Mouse (Mus musculus) lung, adult 2 months (tissue): ENCODE measurements around the gene Cela1. TPM values are rescaled to one million over a fixed set of nuclear protein-coding genes. Genes with fewer than 3 reads are reported as not detected.

ENCODE experiments used
- DNase-seq: peaks from one replicate; pipeline ENCODE4 v3.0.0; 2022
- H3K4me1 ChIP-seq: fragments of 200-500 bp; 2 replicates; pipeline ENCODE4 v1.6.1; 2011; ENCODE audit warnings: low read length; ENCODE audit not compliant: control insufficient read depth, insufficient read depth
- H3K4me3 ChIP-seq: fragments of 200-500 bp; replicated peaks from 2 replicates; pipeline ENCODE3; 2011; ENCODE audit warnings: low read depth, mild to moderate bottlenecking, control low read depth, low read length; ENCODE audit errors: extremely low read depth
- CTCF ChIP-seq: fragments of 200-500 bp; IDR thresholded peaks from 2 replicates; pipeline ENCODE4 v1.5.1; 2011; ENCODE audit warnings: mild to moderate bottlenecking, low read length, control low read depth; ENCODE audit not compliant: insufficient read depth
- POLR2A ChIP-seq: fragments of 200-500 bp; IDR thresholded peaks from 2 replicates; pipeline ENCODE4 v1.6.1; 2011; ENCODE audit warnings: low read depth, mild to moderate bottlenecking, control low read depth, low read length, borderline replicate concordance; ENCODE audit errors: extremely low read depth
- WGBS: fragments of 180-500 bp; shearing (Covaris S2); methylation state at CpG from one replicate; pipeline ENCODE4 v1.1.7; 2018; 5-methylcytosine and 5-hydroxymethylcytosine counted together
- polyA plus RNA-seq: library from polyadenylated mRNA; depleted of rRNA; stranded (reverse); fragments of >200 nt; gene quantifications from 2 replicates; pipeline ENCODE4 v1.2.3, GENCODE M21; 2012

The Cela1 gene
- polyA plus RNA-seq, 1 experiment = 4.7 TPM

DNA sequence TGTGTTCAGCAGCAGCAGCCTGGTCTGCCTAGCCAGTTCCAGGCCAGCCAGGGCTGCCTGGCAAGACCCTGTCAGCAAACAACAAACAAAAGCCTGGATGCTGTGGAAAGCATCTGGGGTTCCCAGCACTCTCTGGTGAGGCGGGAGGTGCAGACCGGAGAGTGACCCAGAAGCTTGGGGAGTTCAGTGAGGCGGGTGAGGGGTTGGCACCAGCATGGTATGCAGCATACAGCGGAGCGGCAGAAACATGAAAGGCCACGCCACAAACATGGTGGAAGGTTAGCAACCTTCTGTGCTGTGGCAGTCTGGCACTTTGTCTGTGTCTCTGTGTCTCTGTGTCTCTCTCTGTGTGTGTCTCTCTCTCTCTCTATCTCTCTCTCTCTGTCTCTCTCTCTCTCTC is 1.3 kb downstream of the Cela1 start:
- 83% methylated on average over 6 of the region's 6 CpGs for WGBS
- Histone ChIP-seq H3K4me1 (no peaks in the 10 kb centered on the region), H3K4me3 (no peak overlapping the region)
- DNase-seq = no peak
- no peak for TF ChIP-seq POLR2A
- TF ChIP-seq CTCF = no peak

DNA sequence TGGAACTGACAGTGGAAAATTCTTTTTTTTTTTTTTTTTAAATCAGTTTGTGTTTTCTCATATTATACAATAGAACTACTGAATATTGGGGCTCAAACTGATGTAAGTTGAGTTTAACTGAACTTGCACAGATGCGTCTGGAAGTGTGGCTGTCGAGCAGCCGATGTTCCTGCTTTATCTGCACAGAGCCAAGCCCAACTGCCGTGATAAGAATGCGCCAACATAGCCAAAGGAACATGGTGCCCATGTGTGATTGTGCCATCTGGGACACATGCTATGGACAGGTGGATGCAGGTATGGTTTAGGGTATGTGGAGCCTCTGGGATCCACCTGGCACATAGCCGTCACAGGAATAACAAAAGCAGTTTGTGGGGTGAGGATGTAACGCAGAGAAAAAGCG is 1.9 kb downstream of the Cela1 start:
- Histone ChIP-seq H3K4me1 (no peaks in the 10 kb centered on the region), H3K4me3 (no peak overlapping the region)
- TF ChIP-seq POLR2A = no peak
- no peak for TF ChIP-seq CTCF
- WGBS = 84% methylated on average over 8 of the region's 8 CpGs
- no peak for DNase-seq

DNA sequence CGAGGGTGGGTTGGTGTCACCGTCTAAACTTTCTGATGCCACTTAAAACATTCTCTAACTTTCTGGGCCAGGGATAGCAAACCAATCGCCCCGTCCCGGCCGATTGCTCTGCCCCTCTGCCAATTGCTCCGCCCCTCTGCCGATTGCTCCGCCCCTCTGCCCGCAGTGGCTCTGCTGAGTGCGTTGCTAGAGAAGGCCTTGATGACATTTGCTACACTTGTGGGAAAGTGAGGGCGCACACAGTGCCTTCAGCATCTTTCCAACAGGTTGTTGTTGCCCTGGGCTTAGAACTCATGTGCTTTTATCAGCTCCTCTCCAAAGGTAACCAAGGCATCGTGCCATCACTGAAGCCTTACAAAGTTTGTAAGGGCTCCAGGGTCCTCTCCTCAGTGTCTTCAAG is 2.5 kb downstream of the Cela1 start:
- WGBS = 26% methylated on average over 13 of the region's 13 CpGs
- Histone ChIP-seq H3K4me1 (no peaks in the 10 kb centered on the region), H3K4me3 (no peak overlapping the region)
- no peak for DNase-seq
- TF ChIP-seq POLR2A = no peak
- TF ChIP-seq CTCF = no peak

DNA sequence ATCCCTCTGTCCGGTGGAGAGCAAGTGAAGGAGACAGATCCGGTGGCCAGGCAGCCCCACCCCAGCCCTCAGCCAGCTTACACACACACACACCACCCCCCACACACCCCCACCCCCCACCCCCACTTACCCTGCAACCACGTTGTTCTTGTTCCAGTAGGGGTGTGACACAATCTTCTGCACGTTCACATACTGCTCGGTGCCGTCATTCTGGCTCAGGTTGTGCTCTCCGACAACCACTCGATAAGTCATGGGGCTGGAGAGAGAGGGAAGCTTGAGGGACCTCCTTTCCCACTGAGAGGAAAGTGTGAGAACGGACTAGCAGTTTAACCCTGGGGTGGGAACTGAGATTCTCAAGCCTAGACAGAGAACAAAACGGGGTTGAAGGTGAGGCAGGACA is 3.3 kb downstream of the Cela1 start:
- Histone ChIP-seq H3K4me3 (no peak overlapping the region), H3K4me1 (no peaks in the 10 kb centered on the region)
- 46% methylated on average over 10 of the region's 10 CpGs for whole genome bisulfite sequencing
- no peak for TF ChIP-seq CTCF
- TF ChIP-seq POLR2A = no peak
- no peak for DNase-seq

DNA sequence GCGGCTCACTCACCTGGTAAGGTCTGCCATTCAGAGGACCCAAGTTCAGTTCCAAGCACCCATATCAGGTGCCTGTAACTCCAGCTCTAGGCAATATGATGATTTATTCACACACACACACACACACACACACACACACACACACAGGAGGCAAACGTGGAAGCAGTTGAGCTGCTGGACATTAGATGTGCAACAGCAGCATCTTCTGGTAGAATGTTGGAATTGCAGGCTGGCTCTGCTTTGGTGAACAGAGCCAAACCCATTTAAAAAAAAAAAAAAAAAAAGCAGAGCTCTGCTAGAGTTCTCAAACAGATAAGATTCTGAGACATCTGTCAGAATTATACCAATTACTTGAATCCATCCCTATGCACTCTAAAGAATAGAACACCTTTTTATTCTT is 4.7 kb downstream of the Cela1 start:
- no peaks in the 10 kb centered on the region for H3K4me1 ChIP-seq
- H3K4me3 ChIP-seq = no peak overlapping the region
- TF ChIP-seq POLR2A (no peak), CTCF (peak; percentile 77)
- 47% methylated on average over 2 of the region's 2 CpGs for WGBS
- DNase-seq = peak; percentile 71

DNA sequence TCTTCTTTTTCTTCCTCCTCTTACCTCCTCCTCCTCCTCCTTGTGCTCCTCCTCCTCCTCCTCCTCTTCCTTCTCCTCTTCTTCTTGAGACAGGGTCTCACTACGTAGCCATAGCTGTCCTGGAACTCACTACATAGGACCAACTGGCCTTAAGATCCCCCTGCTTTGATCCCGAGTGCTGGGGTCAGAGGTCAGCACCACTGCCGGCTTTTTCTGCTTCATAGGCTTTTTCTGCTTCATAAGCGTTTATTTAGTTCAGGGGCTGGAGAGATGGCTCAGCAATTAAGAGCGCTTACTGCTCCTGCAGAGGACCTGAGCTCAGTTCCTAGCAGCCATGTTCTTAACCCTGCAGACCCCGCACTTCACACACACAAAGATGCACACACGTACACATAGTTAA is 6.0 kb downstream of the Cela1 start:
- DNase-seq = no peak
- Histone ChIP-seq H3K4me1 (no peaks in the 10 kb centered on the region), H3K4me3 (no peak overlapping the region)
- TF ChIP-seq CTCF (no peak), POLR2A (no peak)
- 65% methylated on average over 7 of the region's 7 CpGs for WGBS

DNA sequence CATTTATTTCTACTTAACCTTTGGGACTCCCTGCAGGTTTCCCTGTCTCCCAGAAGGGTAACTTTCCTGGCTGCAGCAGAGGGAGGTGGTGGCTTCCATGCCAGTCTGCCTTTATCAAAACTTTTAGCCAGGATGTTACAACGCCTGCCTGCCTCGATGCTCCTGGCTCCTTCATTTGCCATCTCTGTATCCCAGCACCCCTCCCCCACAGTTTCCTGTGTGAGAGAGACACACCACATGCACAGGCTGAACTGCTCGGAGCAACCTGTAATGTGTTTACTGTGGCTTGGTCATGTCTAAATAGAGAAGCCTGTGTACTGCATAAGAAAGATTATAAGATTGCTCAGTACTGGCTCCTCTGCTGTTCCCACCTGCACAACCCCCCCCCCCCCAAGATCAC is 7.3 kb downstream of the Cela1 start:
- DNase-seq = no peak
- no peak overlapping the region for H3K4me3 ChIP-seq
- no peaks in the 10 kb centered on the region for H3K4me1 ChIP-seq
- TF ChIP-seq POLR2A (no peak), CTCF (no peak)
- 46% methylated on average over 3 of the region's 3 CpGs for WGBS

DNA sequence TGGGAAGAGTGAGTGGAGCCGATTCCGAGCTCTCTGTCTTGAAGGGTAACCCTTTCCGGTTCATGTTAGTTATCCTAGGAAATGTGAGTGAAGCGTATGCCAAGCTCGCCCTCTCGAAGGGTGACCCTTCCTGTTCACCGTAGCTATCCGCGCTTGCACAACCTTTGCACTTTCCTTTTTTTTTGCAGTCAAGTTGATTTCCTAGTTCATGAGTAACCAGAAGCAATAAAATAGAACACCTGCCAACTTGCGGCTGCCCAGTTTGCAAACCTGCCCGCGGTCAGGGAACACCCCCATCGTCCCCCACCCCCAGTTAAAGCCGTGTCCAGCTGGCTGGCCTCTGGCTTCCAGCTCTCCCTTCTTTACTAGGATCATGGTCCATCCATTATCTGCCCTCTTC is 8.7 kb downstream of the Cela1 start:
- no peak for DNase-seq
- Histone ChIP-seq H3K4me1 (no peaks in the 10 kb centered on the region), H3K4me3 (no peak overlapping the region)
- 69% methylated on average over 14 of the region's 14 CpGs for WGBS
- TF ChIP-seq POLR2A (no peak), CTCF (no peak)

DNA sequence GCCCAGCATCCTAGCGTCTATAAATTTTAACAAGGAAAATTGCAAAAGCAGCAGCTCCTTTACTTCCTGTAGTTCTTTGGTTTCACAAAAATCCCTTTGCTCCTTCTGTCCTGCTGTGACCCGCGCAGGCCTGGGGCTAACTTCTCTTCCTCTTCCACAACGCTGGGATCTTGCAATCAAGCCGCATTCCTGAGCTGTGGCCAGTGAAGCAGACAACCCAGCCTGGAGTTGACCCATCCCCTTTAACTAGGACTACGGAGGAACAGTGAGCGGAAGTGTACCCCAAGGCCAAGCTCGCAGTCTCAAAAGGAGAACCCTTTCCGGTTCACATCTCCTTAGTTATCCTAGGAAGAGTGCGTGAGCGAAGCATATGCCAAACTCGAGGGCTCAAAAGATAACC is 9.1 kb downstream of the Cela1 start:
- no peak for DNase-seq
- no peak for TF ChIP-seq CTCF
- Histone ChIP-seq H3K4me1 (no peaks in the 10 kb centered on the region), H3K4me3 (no peak overlapping the region)
- 70% methylated on average over 12 of the region's 12 CpGs for WGBS

DNA sequence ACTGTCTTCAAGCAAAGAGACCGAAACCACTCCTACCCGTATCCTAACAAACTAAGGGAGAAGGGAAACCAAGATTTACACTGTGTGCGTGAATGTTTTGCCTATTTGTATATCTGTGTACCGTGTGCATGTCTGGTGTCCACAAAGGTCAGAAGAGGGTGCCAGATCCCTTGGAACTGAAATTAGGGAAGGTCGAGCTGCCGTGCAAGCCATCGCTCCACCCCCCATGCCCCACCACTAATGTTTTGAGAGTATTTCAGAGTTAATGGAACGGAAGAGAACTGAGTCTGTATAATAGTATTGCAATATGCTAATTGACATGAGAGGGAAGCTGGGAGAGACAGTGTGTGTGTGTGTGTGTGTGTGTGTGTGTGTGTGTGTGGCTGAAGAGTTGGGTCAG is 10.0 kb downstream of the Cela1 start:
- Histone ChIP-seq H3K4me1 (no peaks in the 10 kb centered on the region), H3K4me3 (no peak overlapping the region)
- TF ChIP-seq POLR2A (no peak), CTCF (no peak)
- DNase-seq = no peak
- WGBS = 83% methylated on average over 8 of the region's 8 CpGs

DNA sequence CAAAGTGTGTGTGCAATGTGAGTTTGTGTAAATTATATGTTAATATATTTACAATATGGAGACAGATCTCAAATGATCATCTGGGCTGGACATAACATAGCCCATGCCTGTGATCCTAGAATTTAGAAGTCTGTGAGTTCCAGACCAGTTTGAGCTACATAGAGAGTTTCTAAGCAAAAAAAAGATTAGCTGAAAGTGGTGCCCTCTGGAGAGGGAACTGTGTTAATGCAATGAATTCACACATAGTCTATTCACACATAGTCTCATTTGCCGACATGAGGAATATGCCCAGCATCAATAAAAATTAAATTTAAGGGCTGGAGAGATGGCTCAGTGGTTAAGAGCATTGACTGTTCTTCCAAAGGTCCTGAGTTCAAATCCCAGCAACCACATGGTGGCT is 11.2 kb downstream of the Cela1 start:
- no peak overlapping the region for H3K4me3 ChIP-seq
- TF ChIP-seq CTCF (no peak), POLR2A (no peak)
- no peak for DNase-seq
- H3K4me1 ChIP-seq = no peaks in the 10 kb centered on the region
- whole genome bisulfite sequencing = 70% methylated on average over 1 of the region's 1 CpGs
